Mouse (Mus musculus) hindbrain, postnatal 0 days (tissue): ENCODE measurements around the gene Nup133. TPM values are rescaled to one million over a fixed set of nuclear protein-coding genes. Genes with fewer than 3 reads are reported as not detected.

ENCODE experiments used
- ATAC-seq: fragments of 200-750 bp; cut with Nextera tagmentation; 2 replicates; pipeline ENCODE4 v1.8.0; 2017; ENCODE audit warnings: mild to moderate bottlenecking, moderate TSS enrichment, moderate library complexity
- DNase-seq: peaks from one replicate; pipeline ENCODE4 v3.0.0-alpha.2; 2015; ENCODE audit warnings: low spot score
- H3K27ac ChIP-seq: fragments of 300-500 bp; sonication (generic); 2 replicates; pipeline ENCODE4 v1.5.1; 2014; ENCODE audit warnings: mild to moderate bottlenecking
- H3K27me3 ChIP-seq: fragments of 300-500 bp; sonication (generic); 2 replicates; pipeline ENCODE4 v1.6.1; 2014; ENCODE audit warnings: low read length, mixed read lengths; ENCODE audit not compliant: insufficient read depth
- H3K36me3 ChIP-seq: fragments of 300-500 bp; sonication (generic); 2 replicates; pipeline ENCODE4 v1.6.1; 2014; ENCODE audit warnings: low read length, mixed read lengths; ENCODE audit not compliant: insufficient read depth
- H3K4me1 ChIP-seq: fragments of 300-500 bp; sonication (generic); 2 replicates; pipeline ENCODE4 v1.6.1; 2014; ENCODE audit warnings: antibody characterized with exemption, low read length, mixed read lengths; ENCODE audit not compliant: insufficient read depth
- H3K4me2 ChIP-seq: fragments of 300-500 bp; sonication (generic); 2 replicates; pipeline ENCODE4 v1.6.1; 2014; ENCODE audit warnings: low read depth, mild to moderate bottlenecking, low read length, moderate library complexity, mixed read lengths
- H3K4me3 ChIP-seq: fragments of 300-500 bp; sonication (generic); 2 replicates; pipeline ENCODE4 v1.5.1; 2014; ENCODE audit warnings: low read length
- H3K9ac ChIP-seq: fragments of 300-500 bp; sonication (generic); replicated peaks from 2 replicates; pipeline ENCODE4 v1.6.1; 2014; ENCODE audit warnings: mild to moderate bottlenecking, low read length, moderate library complexity, mixed read lengths
- H3K9me3 ChIP-seq: fragments of 300-500 bp; sonication (generic); 2 replicates; pipeline ENCODE4 v1.6.1; 2016; ENCODE audit warnings: low read length, mixed read lengths
- CTCF ChIP-seq: IDR thresholded peaks from 2 replicates; pipeline ENCODE4 v1.5.1; 2016; ENCODE audit warnings: antibody characterized with exemption, control low read depth, low read depth
- whole genome bisulfite sequencing: fragments of 180-500 bp; shearing (Covaris S2); extraction: QIAGEN DNeasy Blood & Tissue Kit; methylation state at CpG from one replicate; pipeline ENCODE4 v1.1.7; 2014; 5-methylcytosine and 5-hydroxymethylcytosine counted together
- polyA plus RNA-seq: library from polyadenylated mRNA; unstranded; fragments of >200 nt; fragmentation: Nextera tagmentation; extraction: Ambion mirVana; gene quantifications from 2 replicates; pipeline ENCODE4 v1.2.1, GENCODE M21; 2015
- total RNA-seq: library from RNA; depleted of rRNA; stranded (reverse); fragments of >200 nt; gene quantifications from 2 replicates; pipeline ENCODE4 v1.2.3, GENCODE M21; 2014

Gene Nup133
- total and polyA plus RNA-seq, 2 experiments from 2014 or later: 15.4 to 36.3 TPM

DNA sequence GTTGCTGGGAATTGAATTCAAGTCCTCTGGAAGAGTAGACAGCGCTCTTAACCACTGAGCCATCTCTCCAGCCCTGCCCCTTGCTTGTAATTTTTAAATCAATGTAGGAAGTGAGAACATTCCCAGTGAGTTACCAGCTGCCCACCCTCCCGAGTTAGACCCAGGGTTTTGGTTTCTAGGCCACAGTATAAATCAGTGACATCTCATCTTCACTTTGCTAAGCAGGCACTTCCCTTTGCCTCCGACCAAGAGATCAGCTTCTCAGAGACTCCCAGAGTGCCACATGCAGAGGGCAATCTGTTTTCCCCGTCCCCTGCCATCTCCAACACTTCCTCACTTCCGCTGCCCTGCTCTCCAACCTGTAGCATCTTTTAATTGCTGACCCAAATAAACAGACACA lies 50.5 kb downstream of the Nup133 start:
- Histone ChIP-seq H3K4me1 (no peaks in the 10 kb centered on the region), H3K9me3 (no peaks in the 10 kb centered on the region), H3K4me3 (no peak overlapping the region), H3K27ac (no peak overlapping the region), H3K27me3 (peaks cover 12% of the 10 kb centered on the region; the same call in 1 of the 2 replicates), H3K4me2 (no peak overlapping the region), H3K36me3 (peaks cover 23% of the 10 kb centered on the region), H3K9ac (no peak overlapping the region)
- TF ChIP-seq CTCF: no peak
- no peak for ATAC-seq
- DNase-seq: no peak
- WGBS: 83% methylated on average over 5 of the region's 5 CpGs

DNA sequence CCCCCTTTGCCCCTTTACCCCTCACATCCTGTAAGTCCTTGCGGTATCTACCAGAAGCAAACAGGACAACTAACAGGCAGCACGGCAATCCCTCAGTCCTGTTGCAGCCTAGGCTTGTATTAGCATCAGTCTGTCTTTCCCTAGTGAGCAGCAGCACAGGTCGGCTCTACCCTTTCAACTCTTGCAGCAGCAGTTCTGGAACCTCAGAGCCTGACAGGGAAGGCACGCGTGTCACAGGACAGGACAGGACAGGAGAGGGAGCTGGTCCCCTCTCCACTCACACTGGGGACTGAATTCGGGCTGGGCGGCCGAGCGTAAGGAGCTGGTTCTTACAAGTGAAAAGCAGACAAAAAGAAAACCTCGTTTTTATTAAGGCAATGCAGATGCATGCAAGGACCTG lies 52.3 kb downstream of the Nup133 start:
- Histone ChIP-seq H3K36me3 (peaks cover 12% of the 10 kb centered on the region), H3K9ac (no peak overlapping the region), H3K4me2 (no peak overlapping the region), H3K9me3 (no peaks in the 10 kb centered on the region), H3K4me3 (no peak overlapping the region), H3K27ac (no peak overlapping the region), H3K4me1 (peaks cover 5% of the 10 kb centered on the region; the same call in 1 of the 2 replicates), H3K27me3 (peaks cover 19% of the 10 kb centered on the region)
- WGBS: 55% methylated on average over 10 of the region's 10 CpGs
- ATAC-seq (no peak), DNase-seq (no peak)
- no peak for TF ChIP-seq CTCF

DNA sequence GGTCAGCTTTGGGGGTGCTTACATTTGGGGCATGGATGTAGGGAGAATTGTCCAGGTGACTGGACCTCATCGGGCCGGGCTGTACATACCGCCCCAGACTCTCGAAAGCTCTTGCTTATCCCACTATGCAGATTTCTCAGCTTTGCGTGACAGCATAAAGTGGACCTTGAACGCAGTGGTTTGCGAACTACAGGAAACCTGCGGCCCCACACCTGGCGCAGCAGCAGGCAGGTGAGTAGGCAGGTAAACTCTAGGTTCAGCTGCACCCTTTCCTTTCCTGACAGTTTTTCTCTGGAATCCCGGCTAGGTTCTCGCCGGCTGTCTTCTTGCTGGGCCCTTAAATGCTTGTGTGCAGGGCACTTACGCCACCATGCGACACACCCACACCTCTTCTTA lies 52.7 kb downstream of the Nup133 start:
- WGBS: 70% methylated on average over 14 of the region's 14 CpGs
- ATAC-seq: no peak
- H3K27ac ChIP-seq: no peak overlapping the region
- no peak overlapping the region for H3K9ac ChIP-seq
- peaks cover 8% of the 10 kb centered on the region for H3K4me1 ChIP-seq
- peaks cover 19% of the 10 kb centered on the region for H3K27me3 ChIP-seq
- DNase-seq: no peak
- H3K4me2 ChIP-seq: no peak overlapping the region
- H3K4me3 ChIP-seq: no peak overlapping the region
- H3K36me3 ChIP-seq: peaks cover 8% of the 10 kb centered on the region; the same call in 1 of the 2 replicates
- TF ChIP-seq CTCF: no peak
- no peaks in the 10 kb centered on the region for H3K9me3 ChIP-seq

DNA sequence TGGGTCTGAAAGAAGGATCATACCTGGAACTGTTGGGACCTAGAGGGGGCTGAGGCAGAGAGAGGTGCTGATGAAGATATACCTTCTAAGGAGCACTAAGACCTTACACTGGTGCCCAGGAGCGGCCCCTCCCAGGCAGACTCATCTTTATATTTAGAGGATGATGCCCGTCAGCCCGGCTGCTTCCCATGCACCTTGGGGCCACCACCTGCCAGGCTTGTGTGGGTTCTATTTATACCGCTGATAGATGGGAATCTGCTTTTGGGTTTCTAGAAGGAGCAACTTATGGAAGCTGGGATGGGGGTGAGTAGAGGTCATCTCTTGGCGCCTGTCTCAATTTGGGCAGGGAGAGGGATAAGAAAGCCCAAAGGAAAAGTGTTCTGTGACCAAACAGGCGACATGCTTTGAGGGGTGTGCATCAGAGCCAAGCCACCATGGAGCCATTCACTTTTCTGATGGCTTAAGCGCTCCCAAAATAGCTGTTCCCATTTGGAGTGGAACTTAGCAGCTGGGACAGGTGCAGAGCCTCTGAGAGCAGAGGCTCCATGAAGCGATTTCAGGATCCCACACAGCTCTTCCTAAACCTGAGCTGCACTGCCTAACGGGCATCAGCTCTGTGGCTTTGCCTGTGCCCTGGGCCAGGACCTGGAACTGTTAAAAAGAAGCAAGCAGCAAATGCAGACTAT lies 53.2 kb downstream of the Nup133 start:
- ATAC-seq: no peak
- DNase-seq: no peak
- Histone ChIP-seq H3K4me1 (peaks cover 11% of the 10 kb centered on the region), H3K9ac (no peak overlapping the region), H3K4me3 (no peak overlapping the region), H3K36me3 (peaks cover 5% of the 10 kb centered on the region; the same call in 1 of the 2 replicates), H3K27me3 (peaks cover 19% of the 10 kb centered on the region), H3K27ac (no peak overlapping the region), H3K9me3 (no peaks in the 10 kb centered on the region), H3K4me2 (no peak overlapping the region)
- TF ChIP-seq CTCF: no peak
- 69% methylated on average over 9 of the region's 9 CpGs for WGBS

DNA sequence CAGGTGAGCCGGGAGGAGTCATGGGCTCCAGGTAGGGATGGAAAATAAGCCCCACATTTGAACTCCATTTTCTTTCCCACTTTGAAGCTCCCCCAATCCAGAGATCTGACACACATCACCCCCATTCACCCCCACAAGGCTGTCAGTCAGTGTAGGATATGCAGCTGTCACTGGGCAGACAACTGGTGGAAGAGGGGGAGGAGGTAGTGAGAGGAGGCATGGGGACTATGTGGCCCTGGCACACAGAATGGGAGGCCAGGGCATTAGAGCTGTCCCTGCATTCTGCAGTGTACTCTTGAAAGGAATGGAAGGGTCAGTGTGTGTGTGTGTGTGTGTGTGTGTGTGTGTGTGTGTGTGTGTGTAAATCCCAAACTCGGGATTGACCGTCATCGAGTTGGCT lies 53.8 kb downstream of the Nup133 start:
- H3K9me3 ChIP-seq: no peaks in the 10 kb centered on the region
- WGBS: 77% methylated on average over 4 of the region's 4 CpGs
- no peak overlapping the region for H3K9ac ChIP-seq
- H3K27ac ChIP-seq: no peak overlapping the region
- no peak for TF ChIP-seq CTCF
- no peak overlapping the region for H3K4me2 ChIP-seq
- H3K4me3 ChIP-seq: no peak overlapping the region
- H3K36me3 ChIP-seq: no peaks in the 10 kb centered on the region
- peaks cover 19% of the 10 kb centered on the region for H3K27me3 ChIP-seq
- DNase-seq: no peak
- no peak for ATAC-seq
- peaks cover 11% of the 10 kb centered on the region for H3K4me1 ChIP-seq

DNA sequence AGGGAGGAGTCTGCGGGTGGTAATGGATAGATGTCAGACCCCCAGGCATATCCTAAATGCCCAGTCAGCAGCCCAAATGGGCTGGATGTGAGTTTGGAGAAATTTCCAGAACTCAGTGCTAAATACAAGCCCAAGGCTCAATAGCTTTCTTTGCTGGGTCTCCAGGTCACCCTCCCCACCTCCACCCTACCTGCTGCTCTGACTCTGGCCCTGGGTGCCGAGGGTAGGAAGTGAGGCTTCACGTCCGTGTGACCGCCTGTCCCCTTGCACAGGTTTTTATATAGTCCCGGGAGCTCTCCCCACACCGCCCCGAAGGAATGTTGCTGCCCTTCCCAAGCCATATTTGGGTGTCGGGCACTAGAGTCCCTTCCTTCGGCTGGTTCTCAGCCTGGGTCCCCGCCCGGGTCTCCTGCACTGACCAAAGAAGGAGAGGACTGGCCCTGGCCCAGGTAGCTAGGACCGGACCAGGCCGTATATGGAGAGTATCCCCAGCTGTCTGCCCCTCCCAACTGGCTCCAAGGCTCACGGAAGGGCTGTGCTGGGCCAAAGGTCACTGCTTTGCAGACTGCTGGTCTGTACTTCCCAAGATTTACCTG lies 54.5 kb downstream of the Nup133 start, which contains the start of gene Acta1:
Gene Acta1 (minus strand): TSS at position 250 of the 596 bp plus-strand sequence.
- Histone ChIP-seq H3K9me3 (no peaks in the 10 kb centered on the region), H3K27ac (no peak within 1 kb of the TSS), H3K4me1 (peaks cover 11% of the 10 kb centered on the region), H3K4me2 (no peak within 1 kb of the TSS), H3K36me3 (no peaks in the 10 kb centered on the region), H3K27me3 (peaks cover 22% of the 10 kb centered on the region), H3K9ac (no peak within 1 kb of the TSS), H3K4me3 (no peak within 1 kb of the TSS)
- DNase-seq: no peak
- no peak for TF ChIP-seq CTCF
- ATAC-seq: no peak
- WGBS: 31% methylated on average over 15 of the region's 15 CpGs

DNA sequence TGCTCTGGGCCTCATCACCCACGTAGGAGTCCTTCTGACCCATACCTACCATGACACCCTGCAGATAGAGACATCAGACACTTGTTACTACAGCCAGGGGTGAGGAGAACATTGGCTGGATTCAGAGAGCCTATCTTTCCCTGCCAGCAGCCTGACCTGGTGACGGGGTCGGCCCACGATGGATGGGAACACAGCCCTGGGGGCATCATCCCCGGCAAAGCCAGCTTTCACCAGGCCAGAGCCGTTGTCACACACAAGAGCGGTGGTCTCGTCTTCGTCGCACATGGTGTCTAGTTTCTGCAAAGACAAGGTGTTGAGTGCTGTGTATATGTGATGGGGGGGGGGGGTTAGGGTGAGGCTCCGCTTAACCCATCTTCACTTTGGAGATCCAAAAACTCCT lies 55.7 kb downstream of the Nup133 start:
- Histone ChIP-seq H3K27me3 (peaks cover 25% of the 10 kb centered on the region), H3K9ac (no peak overlapping the region), H3K36me3 (no peaks in the 10 kb centered on the region), H3K27ac (no peak overlapping the region), H3K4me3 (no peak overlapping the region), H3K4me1 (peaks cover 11% of the 10 kb centered on the region), H3K4me2 (no peak overlapping the region), H3K9me3 (no peaks in the 10 kb centered on the region)
- WGBS: 75% methylated on average over 11 of the region's 11 CpGs
- ATAC-seq (no peak), DNase-seq (no peak)
- TF ChIP-seq CTCF: no peak
